Mouse (Mus musculus) cerebellum, postnatal 25 days (tissue): Measurements from ENCODE around the gene Aamp.

ENCODE experiments used
- DNase-seq, 2 experiments: peaks; one replicate each; pipeline ENCODE4 v3.0.0; 2021; ENCODE audit warnings: mixed read lengths in 2 of 2

The Aamp gene

DNA sequence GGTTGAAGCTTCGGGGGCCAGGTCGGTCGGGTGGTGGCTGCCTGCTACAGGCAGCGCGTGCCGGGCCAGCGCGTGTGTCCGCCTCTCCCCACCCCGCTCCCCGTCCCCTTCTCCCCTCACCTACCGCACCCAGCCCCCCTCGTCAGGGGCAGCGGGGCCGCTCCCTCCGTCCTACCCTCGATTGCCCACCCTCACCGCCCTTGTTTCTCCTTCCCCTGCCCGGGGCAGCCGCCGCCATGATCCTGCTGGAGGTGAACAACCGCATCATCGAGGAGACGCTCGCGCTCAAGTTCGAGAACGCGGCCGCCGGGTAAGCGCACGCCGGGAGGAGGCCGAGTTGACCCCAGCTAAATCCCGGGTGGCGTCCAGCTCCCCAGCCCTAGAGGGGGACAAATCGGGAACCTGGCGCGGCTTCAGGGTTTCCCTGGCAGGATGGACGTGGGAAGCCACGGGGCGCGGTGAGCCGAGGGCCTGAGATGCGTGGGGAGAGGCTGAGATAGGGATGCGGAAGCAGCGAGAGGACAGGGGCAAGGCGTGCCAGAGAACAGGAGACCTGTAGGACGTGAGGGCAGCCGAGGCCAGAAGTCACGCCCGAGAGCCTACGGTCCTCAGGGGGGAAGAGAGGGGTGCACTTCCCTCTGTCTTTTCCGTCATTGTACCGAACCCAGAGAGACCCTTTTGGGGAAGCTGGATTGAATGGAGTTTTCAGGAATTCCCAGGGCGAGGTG lies 47.8 kb downstream of the Aamp start:
- DNase-seq = peak in 1 of 2 experiments; percentile 66

DNA sequence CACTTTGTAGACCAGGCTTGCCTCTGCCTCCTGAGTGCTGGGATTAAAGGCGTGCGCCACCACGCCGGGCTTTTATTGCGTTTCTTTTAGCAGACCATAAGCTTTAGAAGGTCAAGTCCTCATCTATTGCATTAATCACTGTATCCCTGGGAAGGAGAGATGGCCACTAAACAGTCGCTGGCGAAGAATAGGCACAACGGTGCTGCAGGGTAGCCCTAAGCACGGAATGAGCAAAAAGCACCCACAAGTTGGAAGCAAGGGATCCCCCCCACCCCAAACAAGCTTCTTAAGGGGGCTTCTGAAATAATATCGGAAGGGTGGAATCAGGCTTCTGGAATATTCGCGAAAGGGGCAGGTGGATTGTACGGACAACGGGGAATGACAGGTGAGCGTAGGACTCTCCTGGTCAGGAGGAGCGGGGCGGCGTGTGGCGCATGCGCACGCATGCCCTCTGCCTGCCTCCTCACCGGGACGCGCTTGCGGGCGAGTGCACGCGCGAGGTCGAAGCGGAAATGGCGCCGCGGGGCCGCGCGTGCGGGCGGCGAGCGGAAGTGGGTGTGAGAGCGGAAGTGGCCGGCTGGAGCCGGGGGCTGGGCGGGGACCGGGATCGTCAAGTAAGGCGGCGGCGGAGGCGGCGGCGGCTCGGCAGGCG lies 48.5 kb downstream of the Aamp start, which contains the start of gene Arpc2:
Gene Arpc2 (plus strand): TSS at position 147 of the 652 bp plus-strand sequence.
- peak; percentile 97 to 99 for DNase-seq

DNA sequence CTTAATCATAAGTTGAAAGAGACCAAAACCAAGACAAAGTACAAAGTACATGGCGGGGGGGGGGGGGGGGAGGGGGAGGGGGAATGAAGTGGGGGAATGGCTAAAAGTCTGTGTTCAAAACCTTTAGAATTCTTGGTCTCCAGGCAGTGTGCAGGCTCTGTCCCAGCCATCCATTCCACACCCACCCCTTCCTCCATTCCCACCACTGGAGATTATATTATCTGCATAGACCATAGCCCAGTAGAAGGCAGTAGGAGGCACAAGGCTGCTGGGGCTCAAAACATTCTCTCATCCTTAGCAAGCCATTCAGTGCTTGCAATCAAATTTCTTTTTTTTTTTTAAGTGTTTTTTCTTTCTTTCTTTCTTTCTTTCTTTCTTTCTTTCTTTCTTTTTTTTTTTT lies 53.5 kb downstream of the Aamp start:
- DNase-seq = no peak

DNA sequence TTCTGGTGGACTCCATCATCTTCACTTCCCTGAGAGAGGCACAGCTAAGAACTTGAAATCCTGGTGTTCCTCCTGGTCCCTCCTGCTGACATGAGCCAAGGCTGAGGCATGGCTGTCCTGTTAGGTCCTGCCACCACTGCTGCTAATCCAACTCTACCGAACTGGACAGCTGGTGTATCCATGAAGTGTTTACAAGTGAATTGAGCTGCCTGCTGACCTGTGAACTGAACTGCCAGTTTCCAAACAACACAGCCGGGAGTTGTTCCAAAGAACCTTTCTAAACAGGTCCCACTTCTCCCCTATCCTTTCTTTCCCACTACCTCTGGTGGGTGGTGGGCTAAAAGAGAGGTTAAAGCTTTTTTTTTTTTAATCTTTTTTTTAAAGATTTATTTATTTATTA lies 54.6 kb downstream of the Aamp start:
- DNase-seq = no peak
